Mouse (Mus musculus): ENCODE results near the gene Arhgap29. TPM values are rescaled to one million over a fixed set of nuclear protein-coding genes. Genes with fewer than 3 reads are reported as not detected.

Gene Arhgap29
- polyA plus RNA-seq (2012; ENCODE audit: insufficient read depth, low replicate concordance), result 2.1 TPM in 1 of 2 replicates, not detected in the other

DNA sequence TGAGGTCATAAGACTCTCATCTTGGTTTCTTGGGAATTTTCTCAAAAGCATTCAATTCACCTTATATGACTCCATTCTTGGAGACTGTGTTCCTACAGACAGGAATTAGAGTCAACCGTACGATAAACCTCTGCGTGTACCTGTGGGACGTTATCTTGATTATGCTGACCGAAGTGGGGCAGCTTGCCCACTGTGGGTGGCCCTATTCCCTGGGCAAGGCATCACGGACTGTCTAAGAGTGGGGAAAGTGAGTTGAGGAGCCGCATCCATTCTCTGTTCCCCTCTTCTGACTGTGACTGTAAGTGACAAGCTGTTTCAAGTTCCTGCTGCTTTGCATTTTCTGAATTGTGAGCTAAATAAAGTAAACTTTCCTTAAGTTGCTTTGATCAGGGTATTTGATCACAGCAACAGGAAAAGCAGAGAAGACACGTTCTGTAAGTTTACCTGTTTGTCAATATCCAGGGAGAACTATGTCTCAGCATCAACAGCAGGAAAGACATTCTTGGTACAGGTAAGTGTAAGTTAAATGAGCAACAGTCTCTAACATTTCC is at the start of gene Arhgap29:
Gene Arhgap29, plus strand, starts transcription at position 501 of the 551 bp plus-strand sequence.
- no peaks in the 10 kb centered on the region for H3K36me3 ChIP-seq (replicated peaks; ENCODE audit: low read length)
- H3K27me3 ChIP-seq (replicated peaks), result peaks cover 40% of the 10 kb centered on the region
- H3K4me1 ChIP-seq, result peaks cover 20% of the 10 kb centered on the region
- TF ChIP-seq FLI1 (IDR thresholded peaks at IDR 0.05; ENCODE audit: low read length) (no peak), GATA1 (IDR thresholded peaks at IDR 0.05; ENCODE audit: borderline replicate concordance, low read length) (no peak)
- peaks cover 8% of the 10 kb centered on the region for H3K9me3 ChIP-seq
- H3K4me3 ChIP-seq (replicated peaks), result peak within 1 kb of the TSS; percentile 94

DNA sequence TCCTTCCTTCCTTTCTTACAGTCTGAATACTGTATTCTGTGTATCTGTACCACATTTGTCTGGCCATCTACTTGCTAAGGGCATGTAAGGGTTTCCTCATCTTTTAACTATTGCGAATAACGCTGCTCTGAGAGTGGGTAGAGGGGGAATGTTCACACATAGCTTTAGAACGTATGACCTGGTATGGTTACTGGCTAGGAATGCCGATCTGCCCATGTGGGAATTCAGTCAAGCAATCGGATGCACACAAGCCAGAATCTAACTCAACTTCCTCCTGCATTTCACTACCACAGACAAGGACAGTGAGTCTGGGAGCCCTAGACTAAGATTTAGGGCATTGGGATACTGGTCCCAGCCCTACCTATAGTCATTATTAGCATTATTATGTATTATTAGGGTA is 49.6 kb upstream of the Arhgap29 start:
- no peaks in the 10 kb centered on the region for H3K9me3 ChIP-seq
- TF ChIP-seq GATA1 (IDR thresholded peaks at IDR 0.05; ENCODE audit: borderline replicate concordance, low read length), result no peak
- TF ChIP-seq FLI1 (IDR thresholded peaks at IDR 0.05; ENCODE audit: low read length), result no peak
- H3K36me3 ChIP-seq (replicated peaks; ENCODE audit: low read length), result no peaks in the 10 kb centered on the region
- H3K27me3 ChIP-seq (replicated peaks), result peaks cover 40% of the 10 kb centered on the region
- H3K4me1 ChIP-seq, result peaks cover 18% of the 10 kb centered on the region
- H3K4me3 ChIP-seq (replicated peaks), result no peak overlapping the region

DNA sequence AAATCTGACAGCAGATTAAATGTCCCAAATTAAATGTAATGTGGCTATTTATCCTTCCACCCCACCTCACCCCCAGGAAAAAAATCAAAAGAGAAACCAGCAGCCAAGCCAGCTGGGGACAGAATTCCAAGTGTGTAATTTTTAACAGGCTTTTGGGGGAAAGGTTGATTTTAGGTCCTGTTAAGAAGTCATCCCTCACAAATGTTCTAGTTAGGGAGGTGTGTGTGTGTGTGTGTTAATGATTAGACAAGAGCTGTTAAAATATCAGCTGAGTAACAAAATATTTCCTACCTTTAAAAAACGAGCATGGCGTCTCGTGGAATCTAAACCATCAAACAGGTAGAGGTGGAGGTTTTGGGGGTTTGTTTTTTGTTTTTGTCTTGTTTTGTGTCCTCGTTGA is 49.1 kb upstream of the Arhgap29 start:
- peaks cover 18% of the 10 kb centered on the region for H3K4me1 ChIP-seq
- H3K36me3 ChIP-seq (replicated peaks; ENCODE audit: low read length), result no peaks in the 10 kb centered on the region
- H3K4me3 ChIP-seq (replicated peaks), result no peak overlapping the region
- peaks cover 38% of the 10 kb centered on the region for H3K27me3 ChIP-seq (replicated peaks)
- H3K9me3 ChIP-seq, result no peaks in the 10 kb centered on the region
- TF ChIP-seq GATA1 (IDR thresholded peaks at IDR 0.05; ENCODE audit: borderline replicate concordance, low read length) (no peak), FLI1 (IDR thresholded peaks at IDR 0.05; ENCODE audit: low read length) (no peak)

DNA sequence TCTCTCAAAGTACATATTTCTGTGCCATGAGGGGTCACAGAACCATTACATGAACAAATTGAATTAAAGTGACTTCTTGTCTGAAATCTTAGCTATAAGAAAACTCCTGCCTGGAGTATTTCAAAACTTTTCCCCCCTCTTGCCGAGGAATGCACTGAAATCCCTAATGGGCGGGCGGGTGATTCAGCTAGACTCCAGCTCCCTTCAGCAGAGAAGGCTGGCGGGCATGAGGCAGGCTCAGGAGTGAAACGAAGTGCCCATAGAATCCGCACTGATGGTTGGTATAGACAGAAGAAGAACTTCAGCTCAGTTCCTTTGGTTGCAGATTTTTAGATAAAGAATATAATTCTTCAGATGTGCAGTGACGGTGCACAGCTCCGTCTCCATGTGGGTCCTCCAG is 48.6 kb upstream of the Arhgap29 start:
- Histone ChIP-seq H3K27me3 (replicated peaks) (peaks cover 38% of the 10 kb centered on the region), H3K9me3 (no peaks in the 10 kb centered on the region), H3K4me3 (replicated peaks) (no peak overlapping the region), H3K4me1 (peaks cover 18% of the 10 kb centered on the region), H3K36me3 (replicated peaks; ENCODE audit: low read length) (no peaks in the 10 kb centered on the region)
- TF ChIP-seq GATA1 (IDR thresholded peaks at IDR 0.05; ENCODE audit: borderline replicate concordance, low read length) (no peak), FLI1 (IDR thresholded peaks at IDR 0.05; ENCODE audit: low read length) (no peak)

DNA sequence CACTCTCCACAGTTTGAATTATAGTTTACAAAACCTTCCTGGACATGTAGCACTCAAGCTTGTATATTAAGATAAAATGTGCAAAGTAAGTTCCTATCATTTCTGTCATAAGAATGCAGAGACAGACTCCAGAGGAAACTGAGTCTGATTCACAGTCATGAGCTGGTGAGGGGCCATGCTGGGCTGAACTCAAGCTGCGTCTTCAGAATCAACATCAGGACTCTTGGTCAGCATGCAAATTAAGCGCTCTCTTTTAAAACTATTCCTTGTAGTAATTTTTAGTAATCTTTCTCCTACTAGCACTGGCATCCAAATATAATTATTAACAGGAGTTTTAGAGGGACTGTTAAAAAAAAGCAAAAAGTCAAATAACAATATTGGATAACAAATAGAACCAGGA is 47.9 kb upstream of the Arhgap29 start:
- H3K9me3 ChIP-seq, result no peaks in the 10 kb centered on the region
- peaks cover 18% of the 10 kb centered on the region for H3K4me1 ChIP-seq
- H3K27me3 ChIP-seq (replicated peaks), result peaks cover 32% of the 10 kb centered on the region
- TF ChIP-seq FLI1 (IDR thresholded peaks at IDR 0.05; ENCODE audit: low read length), result no peak
- no peak for TF ChIP-seq GATA1 (IDR thresholded peaks at IDR 0.05; ENCODE audit: borderline replicate concordance, low read length)
- H3K36me3 ChIP-seq (replicated peaks; ENCODE audit: low read length), result no peaks in the 10 kb centered on the region
- H3K4me3 ChIP-seq (replicated peaks), result no peak overlapping the region

DNA sequence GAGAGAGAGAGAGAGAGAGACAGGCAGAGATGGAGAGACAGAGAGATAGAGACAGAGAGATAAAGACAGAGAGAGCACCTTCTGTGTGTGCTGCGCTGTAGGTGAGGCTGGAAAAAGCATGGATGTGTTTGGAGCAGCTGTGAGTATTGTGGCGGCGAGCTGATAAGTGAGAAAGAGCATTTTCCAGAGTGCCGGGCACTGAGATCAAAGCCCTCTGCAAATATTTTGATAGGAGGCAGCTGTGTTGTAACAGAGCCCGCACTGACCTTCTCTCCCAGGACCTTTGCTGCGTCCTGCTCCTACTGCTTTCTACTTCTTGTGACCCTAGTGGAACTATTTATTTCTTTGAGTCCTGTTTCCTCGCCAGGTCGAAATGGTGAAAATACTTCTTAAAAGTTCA is 45.7 kb upstream of the Arhgap29 start:
- Histone ChIP-seq H3K27me3 (replicated peaks) (peaks cover 29% of the 10 kb centered on the region), H3K9me3 (peaks cover 6% of the 10 kb centered on the region; the same call in 1 of the 2 replicates), H3K4me3 (replicated peaks) (no peak overlapping the region), H3K36me3 (replicated peaks; ENCODE audit: low read length) (no peaks in the 10 kb centered on the region), H3K4me1 (peaks cover 16% of the 10 kb centered on the region)
- TF ChIP-seq FLI1 (IDR thresholded peaks at IDR 0.05; ENCODE audit: low read length) (no peak), GATA1 (IDR thresholded peaks at IDR 0.05; ENCODE audit: borderline replicate concordance, low read length) (no peak)

DNA sequence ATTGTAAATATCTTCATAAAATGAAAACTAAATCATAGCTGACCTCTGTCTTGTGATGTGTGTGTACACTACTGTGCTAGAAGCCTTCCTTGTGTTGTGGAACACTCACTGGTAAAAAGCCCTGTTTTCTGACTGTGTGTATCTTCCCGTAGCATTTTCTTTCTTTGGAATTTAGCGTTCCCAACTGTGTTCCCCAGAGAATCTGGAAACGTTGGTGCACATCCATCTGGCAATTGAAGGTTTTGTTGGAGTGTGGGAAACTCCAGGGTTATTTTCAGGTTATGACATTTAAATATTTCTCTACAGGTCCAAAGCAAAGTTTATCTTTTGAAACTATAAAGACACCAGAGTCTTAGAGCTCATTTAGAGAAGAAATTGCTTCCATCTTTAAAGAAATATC is 43.2 kb upstream of the Arhgap29 start:
- TF ChIP-seq FLI1 (IDR thresholded peaks at IDR 0.05; ENCODE audit: low read length) (no peak), GATA1 (IDR thresholded peaks at IDR 0.05; ENCODE audit: borderline replicate concordance, low read length) (no peak)
- Histone ChIP-seq H3K27me3 (replicated peaks) (peaks cover 28% of the 10 kb centered on the region), H3K9me3 (peaks cover 6% of the 10 kb centered on the region; the same call in 1 of the 2 replicates), H3K4me3 (replicated peaks) (no peak overlapping the region), H3K36me3 (replicated peaks; ENCODE audit: low read length) (no peaks in the 10 kb centered on the region), H3K4me1 (peaks cover 16% of the 10 kb centered on the region; the same call in 1 of the 2 replicates)

DNA sequence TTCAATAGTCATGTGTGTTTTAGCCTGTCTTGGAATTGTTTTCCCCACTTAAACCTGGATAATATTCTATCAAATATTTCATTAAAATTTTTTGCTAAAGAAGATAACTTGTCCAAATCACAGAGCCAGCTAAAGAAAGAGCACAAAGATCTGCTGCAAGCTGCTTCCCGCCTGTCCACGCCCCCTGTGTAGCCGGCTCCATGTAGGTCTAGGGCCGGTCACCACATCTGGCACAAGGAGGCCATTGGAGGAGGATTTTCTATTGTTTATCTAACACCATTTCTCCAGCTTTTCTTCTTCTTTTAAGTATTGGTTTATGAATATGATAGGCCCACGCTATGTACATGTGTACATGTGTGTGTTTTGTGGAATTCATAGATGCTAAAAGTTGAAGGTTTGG is 38.9 kb upstream of the Arhgap29 start:
- Histone ChIP-seq H3K4me1 (peaks cover 47% of the 10 kb centered on the region), H3K27me3 (replicated peaks) (peaks cover 12% of the 10 kb centered on the region), H3K9me3 (peaks cover 6% of the 10 kb centered on the region; the same call in 1 of the 2 replicates), H3K4me3 (replicated peaks) (no peak overlapping the region), H3K36me3 (replicated peaks; ENCODE audit: low read length) (no peaks in the 10 kb centered on the region)
- TF ChIP-seq GATA1 (IDR thresholded peaks at IDR 0.05; ENCODE audit: borderline replicate concordance, low read length) (no peak), FLI1 (IDR thresholded peaks at IDR 0.05; ENCODE audit: low read length) (no peak)

DNA sequence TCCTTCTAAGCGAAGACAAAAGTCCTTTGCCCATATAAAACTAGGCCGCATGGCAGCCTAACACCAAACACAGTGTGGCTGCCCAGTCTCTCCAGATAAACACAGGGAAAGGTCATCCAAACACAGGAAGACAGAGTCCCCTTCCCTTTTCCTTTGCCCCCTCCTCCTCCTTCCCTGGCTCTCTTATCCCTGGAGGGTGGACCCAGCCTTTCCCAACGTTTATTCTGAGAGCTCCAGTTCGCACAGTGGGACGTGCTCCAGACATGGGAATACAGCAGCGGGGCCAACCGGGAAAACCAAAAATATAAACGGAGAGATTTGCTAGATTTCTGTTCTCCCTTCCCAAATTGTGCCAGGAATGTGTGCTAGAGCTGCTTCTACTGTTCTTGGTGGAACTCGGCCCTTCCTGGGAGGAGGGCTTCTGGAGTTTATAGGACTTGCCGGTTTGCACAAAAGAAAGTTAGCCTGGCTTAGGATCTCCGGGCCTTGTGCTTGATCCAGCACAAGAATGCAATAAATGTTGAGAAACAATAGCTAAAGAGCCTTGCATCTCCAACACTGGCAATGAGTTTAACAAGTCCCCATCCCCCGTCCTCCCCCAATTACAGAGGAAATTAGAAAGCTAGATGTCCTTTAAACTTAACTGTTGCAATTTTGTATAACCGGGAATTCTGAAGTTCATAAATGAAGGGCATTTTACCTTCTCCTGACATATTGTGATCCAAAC is 37.7 kb upstream of the Arhgap29 start:
- Histone ChIP-seq H3K4me3 (replicated peaks) (no peak overlapping the region), H3K9me3 (peaks cover 6% of the 10 kb centered on the region; the same call in 1 of the 2 replicates), H3K4me1 (peaks cover 54% of the 10 kb centered on the region), H3K27me3 (replicated peaks) (peaks cover 12% of the 10 kb centered on the region), H3K36me3 (replicated peaks; ENCODE audit: low read length) (no peaks in the 10 kb centered on the region)
- TF ChIP-seq GATA1 (IDR thresholded peaks at IDR 0.05; ENCODE audit: borderline replicate concordance, low read length) (no peak), FLI1 (IDR thresholded peaks at IDR 0.05; ENCODE audit: low read length) (no peak)

DNA sequence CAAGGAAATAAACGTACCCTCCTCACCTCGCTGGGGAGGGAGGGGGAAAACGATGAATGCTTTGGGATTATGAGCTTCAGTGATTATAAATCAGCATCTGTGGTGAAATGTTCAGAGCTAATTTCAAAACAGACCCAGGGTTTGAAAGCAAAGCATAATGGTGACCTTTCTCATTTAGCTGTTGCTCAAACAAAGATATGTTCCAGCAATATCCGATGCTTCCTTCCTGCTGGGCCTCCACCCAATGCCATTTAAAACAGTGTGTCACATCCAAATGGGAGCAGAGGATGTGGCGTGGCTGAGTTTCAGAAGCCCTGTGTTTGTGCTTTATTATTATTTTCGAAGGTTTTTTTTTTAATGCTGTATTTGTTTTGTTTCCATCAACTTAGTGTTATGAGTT is 37.1 kb upstream of the Arhgap29 start:
- Histone ChIP-seq H3K36me3 (replicated peaks; ENCODE audit: low read length) (no peaks in the 10 kb centered on the region), H3K4me1 (peaks cover 59% of the 10 kb centered on the region), H3K27me3 (replicated peaks) (peaks cover 12% of the 10 kb centered on the region), H3K4me3 (replicated peaks) (no peak overlapping the region), H3K9me3 (peaks cover under 1% of the 10 kb centered on the region; the same call in 1 of the 2 replicates)
- TF ChIP-seq GATA1 (IDR thresholded peaks at IDR 0.05; ENCODE audit: borderline replicate concordance, low read length) (no peak), FLI1 (IDR thresholded peaks at IDR 0.05; ENCODE audit: low read length) (no peak)

All from megakaryocyte, embryonic 14.5 days (primary cell).